Mouse (Mus musculus): ENCODE results near the gene Rpl13a.
"Not testable (repeated sequence)": the region's sequence is repeated elsewhere in the genome, so short reads cannot be mapped to it uniquely, and the experiment has no call there.

Gene Rpl13a

GRCm38 (mm10) chr7:45155590-45155989, 27.0 kb upstream of the Rpl13a start:
- no peak for DNase-seq

GRCm38 (mm10) chr7:45154993-45155514, 26.5 kb upstream of the Rpl13a start:
- DNase-seq, result peak; percentile 67

GRCm38 (mm10) chr7:45154096-45154992, 25.8 kb upstream of the Rpl13a start, which contains the start of the genes Pih1d1 and Aldh16a1:
Gene Pih1d1, plus strand, starts transcription at chr7:45154303.
Gene Aldh16a1, minus strand, starts transcription at chr7:45154584.
- peak; percentile 99 for DNase-seq

GRCm38 (mm10) chr7:45153586-45153985, 25.0 kb upstream of the Rpl13a start:
- no peak for DNase-seq

GRCm38 (mm10) chr7:45153052-45153451, 24.5 kb upstream of the Rpl13a start:
- DNase-seq, result not testable (repeated sequence)

- DNase-seq, result peak; percentile 77
Measured at GRCm38 (mm10) chr7:45151303-45151702, 22.7 kb upstream of the Rpl13a start.

- no peak for DNase-seq
Measured at GRCm38 (mm10) chr7:45150321-45150720, 21.8 kb upstream of the Rpl13a start.

GRCm38 (mm10) chr7:45149545-45149944, 21.0 kb upstream of the Rpl13a start:
- DNase-seq, result peak; percentile 56

GRCm38 (mm10) chr7:45148534-45149098, 20.1 kb upstream of the Rpl13a start:
- DNase-seq, result peak; percentile 25

- no peak for DNase-seq
Measured at GRCm38 (mm10) chr7:45147899-45148298, 19.3 kb upstream of the Rpl13a start.

- DNase-seq, result no peak
Measured at GRCm38 (mm10) chr7:45147267-45147666, 18.7 kb upstream of the Rpl13a start.

- no peak for DNase-seq
Measured at GRCm38 (mm10) chr7:45145460-45145859, 16.9 kb upstream of the Rpl13a start.

GRCm38 (mm10) chr7:45144368-45145174, 16.0 kb upstream of the Rpl13a start:
- DNase-seq, result peak; percentile 57

GRCm38 (mm10) chr7:45141914-45142313, 13.4 kb upstream of the Rpl13a start:
- DNase-seq, result no peak

- no peak for DNase-seq
Measured at GRCm38 (mm10) chr7:45141319-45141718, 12.8 kb upstream of the Rpl13a start.

- DNase-seq, result peak; percentile 27
Measured at GRCm38 (mm10) chr7:45139904-45140723, 11.6 kb upstream of the Rpl13a start.

- DNase-seq, result no peak
Measured at GRCm38 (mm10) chr7:45138403-45138802, 9.8 kb upstream of the Rpl13a start.

GRCm38 (mm10) chr7:45137171-45138006, 8.8 kb upstream of the Rpl13a start:
- DNase-seq, result no peak

GRCm38 (mm10) chr7:45135993-45136567, 7.5 kb upstream of the Rpl13a start, which contains the start of the genes Gm45713 and Flt3l:
Gene Gm45713, minus strand, starts transcription at chr7:45136231.
Gene Flt3l, minus strand, starts transcription at chr7:45136432.
- peak; percentile 96 for DNase-seq

GRCm38 (mm10) chr7:45135370-45135769, 6.8 kb upstream of the Rpl13a start:
- DNase-seq, result no peak

Data from lung, postnatal 36 days (tissue).